Mouse (Mus musculus): ENCODE results near the gene Osbpl9. TPM values are rescaled to one million over a fixed set of nuclear protein-coding genes. Genes with fewer than 3 reads are reported as not detected.

Gene Osbpl9
- polyA plus RNA-seq, 2 experiments: 17.7 to 25.4 TPM

GRCm38 (mm10) chr4:109241221-109241620 is 39.1 kb upstream of the Osbpl9 start:
- no peak for TF ChIP-seq EP300 (IDR thresholded peaks at IDR 0.05; ENCODE audit: low read depth)
- Histone ChIP-seq H3K4me1 (replicated peaks; ENCODE audit: control insufficient read depth in 2 of 2, insufficient read depth in 2 of 2, low read length in 1 of 2) (no peaks in the 10 kb centered on the region), H3K4me3 (ENCODE audit: insufficient read depth in 1 of 2, low read depth in 2 of 2, low read length in 2 of 2) (no peak overlapping the region), H3K36me3 (replicated peaks; ENCODE audit: control insufficient read depth, insufficient read depth, low read depth) (no peaks in the 10 kb centered on the region), H3K27ac (no peak overlapping the region), H3K9me3 (ENCODE audit: control insufficient read depth, low read length) (no peaks in the 10 kb centered on the region), H3K27me3 (ENCODE audit: control insufficient read depth, insufficient read depth, low read length) (no peaks in the 10 kb centered on the region), H3K4me2 (ENCODE audit: low read depth) (no peak overlapping the region), H3K9ac (replicated peaks) (no peak overlapping the region)
- no peak for DNase-seq (ENCODE audit: low read depth in 3 of 3, low spot score in 3 of 3)
- no peak for ATAC-seq (ENCODE audit: insufficient read depth)

GRCm38 (mm10) chr4:109238428-109239268 is 36.6 kb upstream of the Osbpl9 start:
- no peaks in the 10 kb centered on the region for H3K36me3 ChIP-seq (replicated peaks; ENCODE audit: control insufficient read depth, insufficient read depth, low read depth)
- no peak overlapping the region for H3K9ac ChIP-seq (replicated peaks)
- 83% methylated on average over 24 of the region's 24 CpGs for WGBS (ENCODE audit: insufficient replicate concordance)
- no peak for ATAC-seq (ENCODE audit: insufficient read depth)
- TF ChIP-seq EP300 (IDR thresholded peaks at IDR 0.05; ENCODE audit: low read depth): no peak
- no peak for TF ChIP-seq CTCF (IDR thresholded peaks at IDR 0.05; ENCODE audit: low read depth)
- H3K4me1 ChIP-seq (replicated peaks; ENCODE audit: control insufficient read depth in 2 of 2, insufficient read depth in 2 of 2, low read length in 1 of 2): no peaks in the 10 kb centered on the region
- no peak for DNase-seq (ENCODE audit: low read depth in 3 of 3, low spot score in 3 of 3)
- no peaks in the 10 kb centered on the region for H3K9me3 ChIP-seq (ENCODE audit: control insufficient read depth, low read length)
- H3K4me3 ChIP-seq (ENCODE audit: insufficient read depth in 1 of 2, low read depth in 2 of 2, low read length in 2 of 2): no peak overlapping the region
- no peak overlapping the region for H3K27ac ChIP-seq
- H3K4me2 ChIP-seq (ENCODE audit: low read depth): no peak overlapping the region
- H3K27me3 ChIP-seq (ENCODE audit: control insufficient read depth, insufficient read depth, low read length): no peaks in the 10 kb centered on the region

- Histone ChIP-seq H3K9me3 (ENCODE audit: control insufficient read depth, low read length) (no peaks in the 10 kb centered on the region), H3K4me3 (ENCODE audit: insufficient read depth in 1 of 2, low read depth in 2 of 2, low read length in 2 of 2) (no peak overlapping the region), H3K27ac (no peak overlapping the region), H3K9ac (replicated peaks) (no peak overlapping the region), H3K36me3 (replicated peaks; ENCODE audit: control insufficient read depth, insufficient read depth, low read depth) (no peaks in the 10 kb centered on the region), H3K4me1 (replicated peaks; ENCODE audit: control insufficient read depth in 2 of 2, insufficient read depth in 2 of 2, low read length in 1 of 2) (no peaks in the 10 kb centered on the region), H3K27me3 (ENCODE audit: control insufficient read depth, insufficient read depth, low read length) (no peaks in the 10 kb centered on the region), H3K4me2 (ENCODE audit: low read depth) (no peak overlapping the region)
- ATAC-seq (ENCODE audit: insufficient read depth): no peak
- TF ChIP-seq EP300 (IDR thresholded peaks at IDR 0.05; ENCODE audit: low read depth) (no peak), CTCF (IDR thresholded peaks at IDR 0.05; ENCODE audit: low read depth) (no peak)
- WGBS (ENCODE audit: insufficient replicate concordance): 55% methylated on average over 7 of the region's 7 CpGs
- DNase-seq (ENCODE audit: low read depth in 3 of 3, low spot score in 3 of 3): no peak
These were observed 34.3 kb upstream of the Osbpl9 start for GRCm38 (mm10) chr4:109236186-109236879.

GRCm38 (mm10) chr4:109234806-109235350 is 32.8 kb upstream of the Osbpl9 start:
- DNase-seq (ENCODE audit: low read depth in 3 of 3, low spot score in 3 of 3) (no peak), ATAC-seq (ENCODE audit: insufficient read depth) (no peak)
- TF ChIP-seq EP300 (IDR thresholded peaks at IDR 0.05; ENCODE audit: low read depth) (no peak), CTCF (IDR thresholded peaks at IDR 0.05; ENCODE audit: low read depth) (no peak)
- Histone ChIP-seq H3K27me3 (ENCODE audit: control insufficient read depth, insufficient read depth, low read length) (no peaks in the 10 kb centered on the region), H3K4me1 (replicated peaks; ENCODE audit: control insufficient read depth in 2 of 2, insufficient read depth in 2 of 2, low read length in 1 of 2) (peaks cover 0 to 2% of the 10 kb centered on the region in 2 experiments; a peak in 1 of 4 replicates), H3K36me3 (replicated peaks; ENCODE audit: control insufficient read depth, insufficient read depth, low read depth) (no peaks in the 10 kb centered on the region), H3K4me3 (ENCODE audit: insufficient read depth in 1 of 2, low read depth in 2 of 2, low read length in 2 of 2) (no peak overlapping the region), H3K9me3 (ENCODE audit: control insufficient read depth, low read length) (no peaks in the 10 kb centered on the region), H3K9ac (replicated peaks) (no peak overlapping the region), H3K4me2 (ENCODE audit: low read depth) (no peak overlapping the region), H3K27ac (no peak overlapping the region)
- 64% methylated on average over 9 of the region's 9 CpGs for WGBS (ENCODE audit: insufficient replicate concordance)

- H3K4me1 ChIP-seq (replicated peaks; ENCODE audit: control insufficient read depth in 2 of 2, insufficient read depth in 2 of 2, low read length in 1 of 2): peaks cover 0 to 3% of the 10 kb centered on the region in 2 experiments; a peak in 1 of 4 replicates
- no peak within 1 kb of the TSS for H3K27ac ChIP-seq
- no peaks in the 10 kb centered on the region for H3K36me3 ChIP-seq (replicated peaks; ENCODE audit: control insufficient read depth, insufficient read depth, low read depth)
- H3K4me3 ChIP-seq (ENCODE audit: insufficient read depth in 1 of 2, low read depth in 2 of 2, low read length in 2 of 2): no peak within 1 kb of the TSS
- no peaks in the 10 kb centered on the region for H3K9me3 ChIP-seq (ENCODE audit: control insufficient read depth, low read length)
- no peak for ATAC-seq (ENCODE audit: insufficient read depth)
- DNase-seq (ENCODE audit: low read depth in 3 of 3, low spot score in 3 of 3): no peak
- 55% methylated on average over 2 of the region's 2 CpGs for WGBS (ENCODE audit: insufficient replicate concordance)
- TF ChIP-seq CTCF (IDR thresholded peaks at IDR 0.05; ENCODE audit: low read depth) (no peak), EP300 (IDR thresholded peaks at IDR 0.05; ENCODE audit: low read depth) (no peak)
- no peaks in the 10 kb centered on the region for H3K27me3 ChIP-seq (ENCODE audit: control insufficient read depth, insufficient read depth, low read length)
- no peak within 1 kb of the TSS for H3K4me2 ChIP-seq (ENCODE audit: low read depth)
- no peak within 1 kb of the TSS for H3K9ac ChIP-seq (replicated peaks)
These were observed 32.1 kb upstream of the Osbpl9 start, which contains the start of gene Calr4 for GRCm38 (mm10) chr4:109234185-109234584. TSS of gene Calr4 (plus strand) at chr4:109234485.
